14 mouse cellular contexts compared by ENCODE assay signal in genomic region chr10:77120501-77120900, GRCm38 (mm10). TPM values are rescaled to one million over a fixed set of nuclear protein-coding genes. Genes with fewer than 3 reads are reported as not detected.
DNase-seq lines count a peak whose midpoint lies in the region; ATAC-seq and TF ChIP-seq lines count a peak whose summit lies in the region.
"Had no signal": no experiment of that assay in that cellular context is flagged by ENCODE, and none has a peak within 500 bp of the region (broad histone marks: within the 10 kb centered on the region; RNA-seq: fewer than 3 reads in every experiment).

No protein-coding gene starts in this region.

- TF ChIP-seq POLR2A in MEL (IDR thresholded peaks at IDR 0.05; ENCODE audit: control insufficient read depth in 1 of 2, insufficient read depth in 1 of 2, low read depth in 1 of 2, low read length in 2 of 2, poor library complexity in 1 of 2) = no peak

- no peaks in the 10 kb centered on the region for H3K27me3 ChIP-seq in intestine, postnatal 0 days (replicated peaks; ENCODE audit: control insufficient read depth, insufficient read depth, low read length)
- H3K27me3 ChIP-seq in intestine, embryonic 16.5 days (replicated peaks; ENCODE audit: control insufficient read depth, insufficient read depth, low read length) = no peaks in the 10 kb centered on the region
- H3K27me3 ChIP-seq in midbrain, postnatal 0 days (ENCODE audit: insufficient read depth, low read length) = no peaks in the 10 kb centered on the region
- no peaks in the 10 kb centered on the region for H3K27me3 ChIP-seq in midbrain, embryonic 11.5 days (ENCODE audit: control insufficient read depth, insufficient read depth, low read length)
- 0 out of 4 replicates have a peak, but pooled peaks cover 0 to 1% of the 10 kb centered on the region in 2 experiments for H3K27me3 ChIP-seq in MEL (ENCODE audit: control insufficient read depth in 1 of 2, insufficient read depth in 2 of 2, low read length in 2 of 2)
- no peaks in the 10 kb centered on the region for H3K27me3 ChIP-seq in stomach, postnatal 0 days (ENCODE audit: control insufficient read depth, insufficient read depth, low read length)
- H3K27me3 ChIP-seq: limb, embryonic 13.5 days; midbrain, embryonic 15.5 days; neural tube, embryonic 12.5 days had no signal

- H3K79me2 ChIP-seq in MEL (ENCODE audit: control insufficient read depth, insufficient read depth, low read length, poor library complexity) = no peaks in the 10 kb centered on the region

- no peak overlapping the region for H3K4me2 ChIP-seq in intestine, postnatal 0 days (replicated peaks; ENCODE audit: low read depth)
- no peak overlapping the region for H3K4me2 ChIP-seq in intestine, embryonic 16.5 days (ENCODE audit: low read depth, low read length)
- no peak overlapping the region for H3K4me2 ChIP-seq in midbrain, postnatal 0 days (ENCODE audit: low read depth, low read length, poor library complexity, severe bottlenecking)
- H3K4me2 ChIP-seq in midbrain, embryonic 11.5 days = no peak overlapping the region
- H3K4me2 ChIP-seq in stomach, postnatal 0 days (replicated peaks; ENCODE audit: low read depth) = no peak overlapping the region
- H3K4me2 ChIP-seq: limb, embryonic 13.5 days; midbrain, embryonic 15.5 days; neural tube, embryonic 12.5 days had no signal

- H3K27ac ChIP-seq in intestine, postnatal 0 days (ENCODE audit: low read depth, low read length) = no peak overlapping the region
- no peak overlapping the region for H3K27ac ChIP-seq in intestine, embryonic 16.5 days (ENCODE audit: low read length)
- no peak overlapping the region for H3K27ac ChIP-seq in midbrain, postnatal 0 days (ENCODE audit: low read depth, low read length)
- no peak overlapping the region for H3K27ac ChIP-seq in midbrain, embryonic 11.5 days (ENCODE audit: low read depth, low read length)
- H3K27ac ChIP-seq in MEL (ENCODE audit: control insufficient read depth, low read depth, low read length) = no peak overlapping the region
- H3K27ac ChIP-seq in stomach, postnatal 0 days (replicated peaks) = no peak overlapping the region
- H3K27ac ChIP-seq: limb, embryonic 13.5 days; macrophage; midbrain, embryonic 15.5 days; neural tube, embryonic 12.5 days had no signal

- no peak for TF ChIP-seq EP300 in MEL (IDR thresholded peaks at IDR 0.05; ENCODE audit: low read depth in 1 of 2, low read length in 2 of 2)
- TF ChIP-seq EP300 in stomach, postnatal 0 days (optimal IDR thresholded peaks at IDR 0.05) = no peak

- 85% methylated on average over 4 of the region's 4 CpGs for WGBS in intestine, postnatal 0 days
- 81% methylated on average over 4 of the region's 4 CpGs for WGBS in intestine, embryonic 16.5 days
- 82% methylated on average over 4 of the region's 4 CpGs for WGBS in midbrain, postnatal 0 days
- 89% methylated on average over 4 of the region's 4 CpGs for WGBS in midbrain, embryonic 11.5 days
- WGBS in stomach, postnatal 0 days = 92% methylated on average over 4 of the region's 4 CpGs

- no peak overlapping the region for H3K9ac ChIP-seq in intestine, postnatal 0 days (ENCODE audit: low read depth, low read length)
- H3K9ac ChIP-seq in intestine, embryonic 16.5 days (ENCODE audit: low read depth, low read length) = no peak overlapping the region
- no peak overlapping the region for H3K9ac ChIP-seq in midbrain, postnatal 0 days (replicated peaks; ENCODE audit: low read length, poor library complexity, severe bottlenecking)
- H3K9ac ChIP-seq in midbrain, embryonic 11.5 days (ENCODE audit: low read length) = no peak overlapping the region
- H3K9ac ChIP-seq in MEL (ENCODE audit: control insufficient read depth, low read depth, low read length, poor library complexity, severe bottlenecking) = no peak overlapping the region
- H3K9ac ChIP-seq in stomach, postnatal 0 days (ENCODE audit: low read length) = no peak overlapping the region
- H3K9ac ChIP-seq: limb, embryonic 13.5 days; midbrain, embryonic 15.5 days; neural tube, embryonic 12.5 days had no signal

- H3K4me1 ChIP-seq in intestine, postnatal 0 days (replicated peaks; ENCODE audit: control insufficient read depth, insufficient read depth, low read length) = peaks cover 5% of the 10 kb centered on the region; the same call in 1 of the 2 replicates
- peaks cover 11% of the 10 kb centered on the region for H3K4me1 ChIP-seq in intestine, embryonic 16.5 days (ENCODE audit: control insufficient read depth, insufficient read depth, low read length)
- no peaks in the 10 kb centered on the region for H3K4me1 ChIP-seq in midbrain, postnatal 0 days (ENCODE audit: insufficient read depth, low read length)
- peaks cover 8% of the 10 kb centered on the region for H3K4me1 ChIP-seq in midbrain, embryonic 11.5 days (ENCODE audit: control insufficient read depth, insufficient read depth, low read length)
- H3K4me1 ChIP-seq in MEL (ENCODE audit: control insufficient read depth in 1 of 2, insufficient read depth in 2 of 2, low read length in 2 of 2) = no peaks in the 10 kb centered on the region
- H3K4me1 ChIP-seq in stomach, postnatal 0 days (replicated peaks; ENCODE audit: control insufficient read depth, insufficient read depth) = peaks cover 4% of the 10 kb centered on the region; the same call in 1 of the 2 replicates

- H3K4me3 ChIP-seq in intestine, postnatal 0 days (ENCODE audit: low read depth, low read length) = no peak overlapping the region
- H3K4me3 ChIP-seq in intestine, embryonic 16.5 days (ENCODE audit: low read length) = no peak overlapping the region
- no peak overlapping the region for H3K4me3 ChIP-seq in midbrain, postnatal 0 days (ENCODE audit: low read depth, low read length)
- H3K4me3 ChIP-seq in midbrain, embryonic 11.5 days (ENCODE audit: low read depth, low read length) = no peak overlapping the region
- H3K4me3 ChIP-seq in MEL (ENCODE audit: control insufficient read depth in 1 of 2, insufficient read depth in 1 of 2, low read depth in 2 of 2, low read length in 2 of 2) = no peak overlapping the region
- H3K4me3 ChIP-seq in stomach, postnatal 0 days (ENCODE audit: low read depth, low read length) = no peak overlapping the region
- H3K4me3 ChIP-seq: limb, embryonic 13.5 days; midbrain, embryonic 15.5 days; neural tube, embryonic 12.5 days had no signal

- no peaks in the 10 kb centered on the region for H3K36me3 ChIP-seq in intestine, postnatal 0 days (ENCODE audit: control insufficient read depth, insufficient read depth)
- no peaks in the 10 kb centered on the region for H3K36me3 ChIP-seq in intestine, embryonic 16.5 days (ENCODE audit: control insufficient read depth, insufficient read depth, low read length)
- H3K36me3 ChIP-seq in midbrain, postnatal 0 days (ENCODE audit: insufficient read depth, low read length) = no peaks in the 10 kb centered on the region
- H3K36me3 ChIP-seq in midbrain, embryonic 11.5 days (ENCODE audit: control insufficient read depth, insufficient read depth, low read length) = no peaks in the 10 kb centered on the region
- no peaks in the 10 kb centered on the region for H3K36me3 ChIP-seq in MEL (ENCODE audit: control insufficient read depth in 1 of 2, insufficient read depth in 2 of 2, low read length in 2 of 2)
- H3K36me3 ChIP-seq in stomach, postnatal 0 days (ENCODE audit: control insufficient read depth, insufficient read depth, low read length) = no peaks in the 10 kb centered on the region
- H3K36me3 ChIP-seq: limb, embryonic 13.5 days; midbrain, embryonic 15.5 days; neural tube, embryonic 12.5 days had no signal

- no peaks in the 10 kb centered on the region for H3K9me3 ChIP-seq in intestine, postnatal 0 days (ENCODE audit: control insufficient read depth)
- 0 out of 2 replicates have a peak, but pooled peaks cover 2% of the 10 kb centered on the region for H3K9me3 ChIP-seq in intestine, embryonic 16.5 days (ENCODE audit: control insufficient read depth, low read length)
- no peaks in the 10 kb centered on the region for H3K9me3 ChIP-seq in midbrain, postnatal 0 days (ENCODE audit: low read length)
- no peaks in the 10 kb centered on the region for H3K9me3 ChIP-seq in midbrain, embryonic 11.5 days (ENCODE audit: control insufficient read depth, low read length)
- H3K9me3 ChIP-seq in MEL (replicated peaks; ENCODE audit: insufficient read depth, low read length) = no peaks in the 10 kb centered on the region
- H3K9me3 ChIP-seq in stomach, postnatal 0 days (ENCODE audit: control insufficient read depth, low read length) = no peaks in the 10 kb centered on the region
- H3K9me3 ChIP-seq: limb, embryonic 13.5 days; midbrain, embryonic 15.5 days; neural tube, embryonic 12.5 days had no signal

- peak; percentile 47 for TF ChIP-seq CTCF in intestine, postnatal 0 days (IDR thresholded peaks at IDR 0.05; ENCODE audit: low read depth)
- TF ChIP-seq CTCF in midbrain, postnatal 0 days (IDR thresholded peaks at IDR 0.05) = peak; percentile 51
- TF ChIP-seq CTCF in MEL (IDR thresholded peaks at IDR 0.05 in 2 of 3, conservative IDR thresholded peaks at IDR 0.05 in 1 of 3; ENCODE audit: control insufficient read depth in 1 of 3, insufficient read depth in 1 of 3, low read depth in 2 of 3, low read length in 3 of 3, poor library complexity in 1 of 3, severe bottlenecking in 1 of 3) = peak; percentile 54 to 74 (median 66)
- peak; percentile 53 for TF ChIP-seq CTCF in stomach, postnatal 0 days (IDR thresholded peaks at IDR 0.05; ENCODE audit: low read depth)

- ATAC-seq in intestine, postnatal 0 days = no peak
- no peak for ATAC-seq in intestine, embryonic 16.5 days
- no peak for ATAC-seq in midbrain, postnatal 0 days (ENCODE audit: low FRiP score)
- no peak for ATAC-seq in midbrain, embryonic 11.5 days (ENCODE audit: low FRiP score)
- no peak for ATAC-seq in stomach, postnatal 0 days (ENCODE audit: low FRiP score, low TSS enrichment)
- ATAC-seq: midbrain, embryonic 15.5 days had no signal

- DNase-seq in midbrain, postnatal 0 days (ENCODE audit: low spot score) = no peak
- no peak for DNase-seq in midbrain, embryonic 11.5 days (ENCODE audit: low spot score, missing footprints)
- peak; percentile 24 for DNase-seq in MEL (ENCODE audit: low read depth, low spot score)
- no peak for DNase-seq in stomach, postnatal 0 days (ENCODE audit: low spot score)
- no peak for DNase-seq in cerebellum, adult 9-11 months
- DNase-seq: kidney, postnatal 25 days; spleen, adult 18-20 months; thymus, postnatal 25 days had no signal

- peak; percentile 9 for TF ChIP-seq RAD21 in MEL (IDR thresholded peaks at IDR 0.05; ENCODE audit: low read depth, low read length)

TF ChIP-seq in MEL, 35 proteins besides CTCF, POLR2A, EP300 and RAD21 (continues in another document):
- TF ChIP-seq SMC3 (IDR thresholded peaks at IDR 0.05; ENCODE audit: low read depth, low read length) = peak; percentile 23

RNA-seq across cellular contexts. Expression of gene Col18a1, which starts 45.8 kb away (rescaled TPM):
- polyA plus RNA-seq in intestine, postnatal 0 days (2015; fragmentation: Nextera tagmentation; extraction: Ambion mirVana) = 34.9 and 35.2 TPM in 2 replicates
- 48.6 and 54.3 TPM in 2 replicates for polyA plus RNA-seq in intestine, embryonic 16.5 days (2015; fragmentation: Nextera tagmentation; extraction: Ambion mirVana)
- 27.7 and 30.3 TPM in 2 replicates for total RNA-seq in midbrain, postnatal 0 days (2014; rRNA removed)
- polyA plus RNA-seq in midbrain, postnatal 0 days (2015; fragmentation: Nextera tagmentation; extraction: Ambion mirVana) = 14.6 and 15.4 TPM in 2 replicates
- polyA plus RNA-seq in midbrain, embryonic 11.5 days (2014; fragmentation: Nextera tagmentation; extraction: Ambion mirVana) = 46.8 and 52.2 TPM in 2 replicates
- total RNA-seq in MEL (2012; rRNA removed) = 0.33 and 0.46 TPM in 2 replicates
- 1 to 10 TPM in 1 of 2 experiments, not detected in 1; 1.3 TPM for polyA plus RNA-seq in MEL (2012; ENCODE audit: insufficient read depth in 1 of 2, insufficient read length in 2 of 2, low read depth in 1 of 2, low replicate concordance in 2 of 2, missing spikeins in 1 of 2)
- polyA plus RNA-seq in stomach, postnatal 0 days (2015; fragmentation: Nextera tagmentation; extraction: Ambion mirVana) = 26.3 and 26.6 TPM in 2 replicates
